Comparison of ENCODE assay signal across 8 mouse cellular contexts in the genomic region with DNA sequence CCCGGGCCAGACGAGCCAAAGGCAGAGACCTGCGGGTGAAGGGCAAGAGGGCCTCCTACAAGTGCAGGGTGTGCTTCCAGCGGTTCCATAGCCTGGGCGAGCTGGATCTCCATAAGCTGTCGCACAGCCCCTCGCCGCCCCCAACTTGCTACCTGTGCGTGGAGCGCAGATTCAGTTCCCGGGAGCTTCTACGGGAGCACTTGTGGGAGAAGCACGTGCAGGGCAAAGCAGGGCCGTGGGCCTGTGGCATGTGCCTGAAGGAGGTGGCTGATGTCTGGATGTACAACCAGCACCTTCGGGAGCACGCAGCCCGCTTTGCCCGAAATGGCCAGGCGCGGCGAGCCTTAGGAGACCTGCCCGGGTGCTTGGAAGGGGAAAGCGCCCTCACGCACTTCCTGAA. TPM values are rescaled to one million over a fixed set of nuclear protein-coding genes. Genes with fewer than 3 reads are reported as not detected.
DNase-seq lines count a peak whose midpoint lies in the region; ATAC-seq lines count a peak whose summit lies in the region.

No protein-coding gene starts in this region.

- 0 out of 2 replicates have a peak, but pooled peaks cover 7% of the 10 kb centered on the region for H3K27me3 ChIP-seq in kidney, embryonic 16.5 days (ENCODE audit: insufficient read depth, low read length)
- H3K27me3 ChIP-seq in embryonic facial prominence, embryonic 12.5 days: peaks cover 35% of the 10 kb centered on the region
- H3K27me3 ChIP-seq in hindbrain, embryonic 13.5 days: peaks cover 41% of the 10 kb centered on the region
- H3K27me3 ChIP-seq in midbrain, embryonic 14.5 days (ENCODE audit: control insufficient read depth, insufficient read depth, low read length): no peaks in the 10 kb centered on the region

- H3K4me3 ChIP-seq in kidney, embryonic 16.5 days (ENCODE audit: low read length): peak overlapping the region; percentile 47
- H3K4me3 ChIP-seq in embryonic facial prominence, embryonic 12.5 days: peak overlapping the region; percentile 39
- H3K4me3 ChIP-seq in hindbrain, embryonic 13.5 days: peak overlapping the region; percentile 40
- H3K4me3 ChIP-seq in midbrain, embryonic 14.5 days (replicated peaks; ENCODE audit: low read depth, low read length): peak overlapping the region; percentile 37

- H3K27ac ChIP-seq in kidney, embryonic 16.5 days (ENCODE audit: low read length): no peak overlapping the region
- H3K27ac ChIP-seq in embryonic facial prominence, embryonic 12.5 days: no peak overlapping the region
- H3K27ac ChIP-seq in hindbrain, embryonic 13.5 days: no peak overlapping the region
- H3K27ac ChIP-seq in midbrain, embryonic 14.5 days (replicated peaks; ENCODE audit: low read depth, low read length): no peak overlapping the region

- H3K9ac ChIP-seq in kidney, embryonic 16.5 days (replicated peaks; ENCODE audit: low read length): peak overlapping the region; percentile 65
- peak overlapping the region; percentile 43; the same call in 1 of the 2 replicates for H3K9ac ChIP-seq in embryonic facial prominence, embryonic 12.5 days
- peak overlapping the region; percentile 67 for H3K9ac ChIP-seq in hindbrain, embryonic 13.5 days
- H3K9ac ChIP-seq in midbrain, embryonic 14.5 days (replicated peaks; ENCODE audit: low read length): peak overlapping the region; percentile 49

- H3K4me2 ChIP-seq in kidney, embryonic 16.5 days (replicated peaks; ENCODE audit: low read depth, low read length): peak overlapping the region; percentile 81
- H3K4me2 ChIP-seq in embryonic facial prominence, embryonic 12.5 days (replicated peaks): peak overlapping the region; percentile 70
- peak overlapping the region; percentile 69 for H3K4me2 ChIP-seq in hindbrain, embryonic 13.5 days
- peak overlapping the region; percentile 68 for H3K4me2 ChIP-seq in midbrain, embryonic 14.5 days (ENCODE audit: low read length)

- DNase-seq in kidney, postnatal 25 days: no peak
- DNase-seq in midbrain, embryonic 14.5 days: no peak
- no peak for DNase-seq in embryo, embryonic 11 days
- no peak for DNase-seq in urinary bladder, postnatal 4 days (ENCODE audit: low spot score in 2 of 2)
- no peak for DNase-seq in ovary, adult 18-20 months (ENCODE audit: low spot score)

- WGBS in kidney, embryonic 16.5 days: 62% methylated on average over 24 of the region's 24 CpGs
- WGBS in embryonic facial prominence, embryonic 12.5 days: 57% methylated on average over 24 of the region's 24 CpGs
- 63% methylated on average over 24 of the region's 24 CpGs for WGBS in hindbrain, embryonic 13.5 days
- 58% methylated on average over 24 of the region's 24 CpGs for WGBS in midbrain, embryonic 14.5 days

- ATAC-seq in kidney, embryonic 16.5 days (ENCODE audit: low FRiP score, low TSS enrichment): no peak
- ATAC-seq in embryonic facial prominence, embryonic 12.5 days (ENCODE audit: insufficient number of reproducible peaks, insufficient read depth, low FRiP score, low TSS enrichment): no peak
- ATAC-seq in hindbrain, embryonic 13.5 days (ENCODE audit: low FRiP score): no peak
- ATAC-seq in midbrain, embryonic 14.5 days (ENCODE audit: low FRiP score, low TSS enrichment): no peak

- H3K4me1 ChIP-seq in kidney, embryonic 16.5 days (ENCODE audit: insufficient read depth, low read length): peaks cover 6% of the 10 kb centered on the region; the same call in 1 of the 2 replicates
- peaks cover 11% of the 10 kb centered on the region for H3K4me1 ChIP-seq in embryonic facial prominence, embryonic 12.5 days
- H3K4me1 ChIP-seq in hindbrain, embryonic 13.5 days (replicated peaks): peaks cover 28% of the 10 kb centered on the region
- peaks cover 10% of the 10 kb centered on the region for H3K4me1 ChIP-seq in midbrain, embryonic 14.5 days (ENCODE audit: control insufficient read depth, insufficient read depth, low read length)

- H3K9me3 ChIP-seq in kidney, embryonic 16.5 days (ENCODE audit: low read length): no peaks in the 10 kb centered on the region
- H3K9me3 ChIP-seq in embryonic facial prominence, embryonic 12.5 days: no peaks in the 10 kb centered on the region
- no peaks in the 10 kb centered on the region for H3K9me3 ChIP-seq in hindbrain, embryonic 13.5 days
- H3K9me3 ChIP-seq in midbrain, embryonic 14.5 days (ENCODE audit: control insufficient read depth, low read length): no peaks in the 10 kb centered on the region

- no peaks in the 10 kb centered on the region for H3K36me3 ChIP-seq in kidney, embryonic 16.5 days (ENCODE audit: insufficient read depth, low read length)
- no peaks in the 10 kb centered on the region for H3K36me3 ChIP-seq in embryonic facial prominence, embryonic 12.5 days
- no peaks in the 10 kb centered on the region for H3K36me3 ChIP-seq in hindbrain, embryonic 13.5 days
- no peaks in the 10 kb centered on the region for H3K36me3 ChIP-seq in midbrain, embryonic 14.5 days (ENCODE audit: control insufficient read depth, insufficient read depth, low read length)

RNA-seq across cellular contexts. Expression of gene Zfpm1, which starts 13.1 kb away (rescaled TPM):
- polyA plus RNA-seq in kidney, embryonic 16.5 days (2015; fragmentation: Nextera tagmentation; extraction: Ambion mirVana): 1.5 and 1.6 TPM in 2 replicates
- polyA plus RNA-seq in embryonic facial prominence, embryonic 12.5 days (2016; fragmentation: Nextera tagmentation; extraction: Ambion mirVana): 2.1 and 2.8 TPM in 2 replicates
- 1.4 and 1.5 TPM in 2 replicates for polyA plus RNA-seq in hindbrain, embryonic 13.5 days (2015; fragmentation: Nextera tagmentation; extraction: Ambion mirVana)
- 2.3 TPM in 2 replicates for polyA plus RNA-seq in midbrain, embryonic 14.5 days (2014; fragmentation: Nextera tagmentation; extraction: Ambion mirVana)
